In the genomic region with DNA sequence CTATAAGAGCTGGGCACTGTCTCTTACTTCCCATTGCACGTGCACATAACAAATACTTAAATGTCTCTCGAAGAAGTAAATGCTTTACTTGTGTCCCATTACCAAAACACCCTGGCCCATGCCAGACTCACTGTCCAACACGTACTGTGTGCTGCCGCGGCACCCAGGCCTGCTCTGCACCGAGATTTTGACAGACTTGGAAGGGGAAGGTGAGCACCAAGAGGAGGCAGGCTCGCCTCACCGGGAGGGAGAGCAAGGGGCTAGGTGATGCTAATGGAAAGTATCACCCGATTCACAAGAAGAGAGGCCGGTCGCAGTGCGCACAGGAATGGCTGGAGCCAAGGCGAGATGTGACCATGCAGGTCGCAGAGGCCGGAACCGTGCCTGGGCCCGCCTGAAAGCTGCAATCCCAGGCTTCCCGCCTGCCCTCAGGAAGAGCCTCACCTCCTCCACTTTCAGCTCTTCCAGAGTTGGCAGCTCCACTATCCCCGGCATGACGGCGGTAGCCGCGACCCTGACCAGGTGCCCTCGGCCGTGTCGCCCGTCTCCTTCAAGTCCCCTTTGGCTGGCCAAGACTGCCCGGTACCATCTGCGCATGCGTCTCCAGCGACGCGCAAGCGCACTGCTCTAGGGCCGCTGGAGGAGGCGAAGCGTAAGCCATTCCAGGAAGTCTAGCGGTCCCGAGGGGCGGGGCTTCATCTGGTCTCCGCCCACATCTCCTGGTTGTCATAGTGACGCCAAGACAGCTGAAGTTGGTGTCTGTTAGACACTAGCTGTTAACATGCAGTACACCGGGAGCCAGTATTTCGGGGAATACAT, we compare ENCODE assay signal across 8 mouse cellular contexts. TPM values are rescaled to one million over a fixed set of nuclear protein-coding genes. Genes with fewer than 3 reads are reported as not detected.
DNase-seq lines count a peak whose midpoint lies in the region; ATAC-seq lines count a peak whose summit lies in the region.

Gene Ndufa8 (minus strand): TSS at position 659 of the 819 bp plus-strand sequence.
Gene Morn5 (plus strand): TSS at position 711 of the 819 bp plus-strand sequence.

- H3K36me3 ChIP-seq in hindbrain, embryonic 11.5 days (ENCODE audit: control insufficient read depth, insufficient read depth, low read length) = no peaks in the 10 kb centered on the region

- no peaks in the 10 kb centered on the region for H3K9me3 ChIP-seq in hindbrain, embryonic 11.5 days (ENCODE audit: control insufficient read depth, low read length)

- no peaks in the 10 kb centered on the region for H3K27me3 ChIP-seq in hindbrain, embryonic 11.5 days (ENCODE audit: control insufficient read depth, insufficient read depth, low read length)

- H3K4me3 ChIP-seq in hindbrain, embryonic 11.5 days (ENCODE audit: low read depth, low read length) = peak within 1 kb of the TSS; percentile 61

- WGBS in hindbrain, embryonic 11.5 days = under 1% methylated on average over 44 of the region's 44 CpGs

- H3K4me1 ChIP-seq in hindbrain, embryonic 11.5 days (replicated peaks; ENCODE audit: control insufficient read depth, insufficient read depth, low read length) = peaks cover 4% of the 10 kb centered on the region; the same call in 1 of the 2 replicates

- H3K4me2 ChIP-seq in hindbrain, embryonic 11.5 days (replicated peaks; ENCODE audit: low read depth, low read length) = peak within 1 kb of the TSS; percentile 65

- H3K9ac ChIP-seq in hindbrain, embryonic 11.5 days (ENCODE audit: low read depth, low read length) = peak within 1 kb of the TSS; percentile 70

- ATAC-seq in hindbrain, embryonic 11.5 days (ENCODE audit: low FRiP score) = peak; percentile 98

- no peak within 1 kb of the TSS for H3K27ac ChIP-seq in hindbrain, embryonic 11.5 days (ENCODE audit: low read depth, low read length)

- peak; percentile 98 for DNase-seq in Muller cell, postnatal 12 days (ENCODE audit: inconsistent ontology term)
- peak; percentile 99 for DNase-seq in cerebellum, adult 9-11 months
- DNase-seq in frontal cortex, adult 2 months (ENCODE audit: extremely low spot score in 1 of 2, low spot score in 1 of 2) = peak; percentile 96 to 99
- DNase-seq in hindbrain, embryonic 11.5 days (ENCODE audit: low spot score) = peak; percentile 100
- DNase-seq in layer of hippocampus, postnatal 10 days (ENCODE audit: low spot score in 2 of 2) = peak; percentile 99
- DNase-seq in lung, postnatal 10 days = peak; percentile 99
- peak; percentile 99 for DNase-seq in ovary, postnatal 36 days (ENCODE audit: low spot score)
- peak; percentile 99 for DNase-seq in thymus, postnatal 25 days

RNA-seq across cellular contexts. Expression of gene Ndufa8, which starts in this region (rescaled TPM):
- polyA plus RNA-seq in frontal cortex, adult 2 months (2012; rRNA removed) = 216 and 220 TPM in 2 replicates
- 196 and 198 TPM in 2 replicates for polyA plus RNA-seq in hindbrain, embryonic 11.5 days (2014; fragmentation: Nextera tagmentation; extraction: Ambion mirVana)
- total RNA-seq in layer of hippocampus, postnatal 10 days (2021) = 100 to 1,000 TPM; 183 to 205 TPM

RNA-seq across cellular contexts. Expression of gene Morn5, which starts in this region (rescaled TPM):
- 1.5 and 2.6 TPM in 2 replicates for polyA plus RNA-seq in frontal cortex, adult 2 months (2012; rRNA removed)
- 3.6 and 4.0 TPM in 2 replicates for polyA plus RNA-seq in hindbrain, embryonic 11.5 days (2014; fragmentation: Nextera tagmentation; extraction: Ambion mirVana)
- 1 to 10 TPM; 1.8 to 2.5 TPM for total RNA-seq in layer of hippocampus, postnatal 10 days (2021)
